Mouse (Mus musculus): ENCODE results near the gene Pls1. TPM values are rescaled to one million over a fixed set of nuclear protein-coding genes. Genes with fewer than 3 reads are reported as not detected.
A peak's percentile ranks its signal among the peaks of the same experiment; 100 is the strongest.

Gene Pls1
- polyA plus RNA-seq, 1 experiment from 2014 or later = 0.61 TPM

DNA sequence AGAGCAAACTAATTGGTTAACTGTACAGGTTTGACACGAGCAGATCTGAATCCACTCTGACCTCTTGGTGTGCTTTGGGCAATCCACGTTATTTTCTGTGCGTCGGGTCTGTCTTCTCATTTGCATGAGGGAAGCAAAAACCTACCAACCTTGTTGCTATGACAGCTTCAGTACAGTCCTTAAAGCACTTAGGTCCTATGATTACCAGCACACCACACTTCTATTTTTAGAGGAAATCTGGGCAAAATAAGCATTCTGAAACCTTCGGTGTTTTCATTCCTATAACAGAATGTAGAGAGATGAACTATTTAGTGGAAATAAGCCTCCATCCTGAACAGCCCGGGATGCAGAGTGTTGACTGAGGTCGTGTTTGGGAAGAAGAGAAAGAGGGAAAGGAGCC, 22.6 kb downstream of the Pls1 start:
- 71% methylated on average over 7 of the region's 7 CpGs for WGBS
- no peaks in the 10 kb centered on the region for H3K9me3 ChIP-seq (ENCODE audit: control insufficient read depth, low read length)
- no peaks in the 10 kb centered on the region for H3K36me3 ChIP-seq (ENCODE audit: control insufficient read depth, insufficient read depth, low read length)
- no peak overlapping the region for H3K27ac ChIP-seq (replicated peaks in 1 of 2; ENCODE audit: control insufficient read depth in 1 of 2, insufficient read depth in 1 of 2, low read depth in 2 of 2, low read length in 2 of 2)
- no peak overlapping the region for H3K4me3 ChIP-seq (ENCODE audit: control insufficient read depth in 1 of 2, insufficient read depth in 1 of 2, low read depth in 1 of 2, low read length in 2 of 2)
- no peak for ATAC-seq (ENCODE audit: insufficient number of reproducible peaks, insufficient read depth, low FRiP score, low read depth)
- no peak overlapping the region for H3K4me2 ChIP-seq (ENCODE audit: low read length)
- no peak overlapping the region for H3K9ac ChIP-seq (ENCODE audit: low read length)
- no peaks in the 10 kb centered on the region for H3K4me1 ChIP-seq (ENCODE audit: control insufficient read depth in 2 of 2, insufficient read depth in 2 of 2, low read length in 2 of 2)
- H3K27me3 ChIP-seq (ENCODE audit: control insufficient read depth, insufficient read depth, low read length) = no peaks in the 10 kb centered on the region

DNA sequence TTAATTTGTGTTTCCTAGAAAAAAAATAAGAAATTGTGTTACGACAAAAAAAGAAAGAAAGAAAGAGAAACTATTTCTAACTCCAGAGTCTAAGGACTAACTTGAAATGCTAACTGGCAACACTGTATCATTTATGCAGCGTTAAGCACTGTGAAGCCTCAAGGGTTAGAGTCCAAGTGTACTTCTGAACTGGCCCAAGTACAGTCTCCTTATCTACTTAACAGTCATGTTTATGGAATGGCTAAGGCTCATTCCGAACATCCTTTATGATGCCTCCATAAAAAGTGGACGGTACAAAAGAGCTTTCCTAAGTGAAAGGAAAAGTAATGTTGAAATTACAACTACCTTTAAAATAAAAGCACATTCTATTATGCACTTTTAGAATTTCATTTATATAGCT, 29.4 kb downstream of the Pls1 start:
- no peak overlapping the region for H3K4me3 ChIP-seq (ENCODE audit: control insufficient read depth in 1 of 2, insufficient read depth in 1 of 2, low read depth in 1 of 2, low read length in 2 of 2)
- no peaks in the 10 kb centered on the region for H3K9me3 ChIP-seq (ENCODE audit: control insufficient read depth, low read length)
- H3K4me2 ChIP-seq (ENCODE audit: low read length) = no peak overlapping the region
- no peaks in the 10 kb centered on the region for H3K36me3 ChIP-seq (ENCODE audit: control insufficient read depth, insufficient read depth, low read length)
- H3K27ac ChIP-seq (replicated peaks in 1 of 2; ENCODE audit: control insufficient read depth in 1 of 2, insufficient read depth in 1 of 2, low read depth in 2 of 2, low read length in 2 of 2) = no peak overlapping the region
- peaks cover 0 to 3% of the 10 kb centered on the region in 2 experiments; a peak in 1 of 4 replicates for H3K4me1 ChIP-seq (ENCODE audit: control insufficient read depth in 2 of 2, insufficient read depth in 2 of 2, low read length in 2 of 2)
- WGBS = 73% methylated on average over 4 of the region's 4 CpGs
- H3K9ac ChIP-seq (ENCODE audit: low read length) = no peak overlapping the region
- no peaks in the 10 kb centered on the region for H3K27me3 ChIP-seq (ENCODE audit: control insufficient read depth, insufficient read depth, low read length)
- no peak for ATAC-seq (ENCODE audit: insufficient number of reproducible peaks, insufficient read depth, low FRiP score, low read depth)

DNA sequence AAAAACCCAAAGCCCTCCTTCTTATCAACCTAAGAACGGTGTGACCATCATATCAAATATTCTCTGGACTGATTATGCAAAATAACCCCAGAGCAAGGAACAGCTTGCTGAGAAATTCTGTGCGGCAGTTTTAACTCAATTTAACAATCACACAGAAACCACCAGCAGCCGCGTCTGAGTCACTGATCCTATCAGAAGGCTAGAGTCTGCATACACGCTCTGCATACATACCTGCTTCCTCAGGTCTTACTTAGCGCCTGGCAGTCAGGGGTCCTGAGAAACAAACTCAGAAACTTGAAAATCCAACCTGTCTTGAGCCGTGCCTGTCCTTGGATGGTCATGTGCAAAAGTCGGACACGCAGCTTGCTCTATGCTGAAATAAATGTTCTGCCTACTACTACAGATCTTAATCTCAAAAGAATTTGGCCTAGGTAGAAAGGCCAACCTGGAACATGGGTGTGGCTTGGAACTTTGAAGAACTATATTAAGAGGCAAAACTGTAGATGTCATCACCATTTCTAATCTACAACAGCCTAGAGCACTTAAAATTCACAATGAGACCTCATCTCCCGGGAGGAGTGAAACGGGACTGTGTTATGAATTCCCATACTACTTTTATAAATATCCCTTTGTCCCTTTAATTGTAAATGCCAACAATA, 30.0 kb downstream of the Pls1 start:
- 77% methylated on average over 11 of the region's 11 CpGs for WGBS
- H3K27ac ChIP-seq (replicated peaks in 1 of 2; ENCODE audit: control insufficient read depth in 1 of 2, insufficient read depth in 1 of 2, low read depth in 2 of 2, low read length in 2 of 2) = no peak overlapping the region
- H3K4me2 ChIP-seq (ENCODE audit: low read length) = no peak overlapping the region
- no peak overlapping the region for H3K4me3 ChIP-seq (ENCODE audit: control insufficient read depth in 1 of 2, insufficient read depth in 1 of 2, low read depth in 1 of 2, low read length in 2 of 2)
- no peaks in the 10 kb centered on the region for H3K27me3 ChIP-seq (ENCODE audit: control insufficient read depth, insufficient read depth, low read length)
- H3K4me1 ChIP-seq (ENCODE audit: control insufficient read depth in 2 of 2, insufficient read depth in 2 of 2, low read length in 2 of 2) = peaks cover 0 to 3% of the 10 kb centered on the region in 2 experiments; a peak in 1 of 4 replicates
- no peak for ATAC-seq (ENCODE audit: insufficient number of reproducible peaks, insufficient read depth, low FRiP score, low read depth)
- no peaks in the 10 kb centered on the region for H3K36me3 ChIP-seq (ENCODE audit: control insufficient read depth, insufficient read depth, low read length)
- no peaks in the 10 kb centered on the region for H3K9me3 ChIP-seq (ENCODE audit: control insufficient read depth, low read length)
- no peak overlapping the region for H3K9ac ChIP-seq (ENCODE audit: low read length)

DNA sequence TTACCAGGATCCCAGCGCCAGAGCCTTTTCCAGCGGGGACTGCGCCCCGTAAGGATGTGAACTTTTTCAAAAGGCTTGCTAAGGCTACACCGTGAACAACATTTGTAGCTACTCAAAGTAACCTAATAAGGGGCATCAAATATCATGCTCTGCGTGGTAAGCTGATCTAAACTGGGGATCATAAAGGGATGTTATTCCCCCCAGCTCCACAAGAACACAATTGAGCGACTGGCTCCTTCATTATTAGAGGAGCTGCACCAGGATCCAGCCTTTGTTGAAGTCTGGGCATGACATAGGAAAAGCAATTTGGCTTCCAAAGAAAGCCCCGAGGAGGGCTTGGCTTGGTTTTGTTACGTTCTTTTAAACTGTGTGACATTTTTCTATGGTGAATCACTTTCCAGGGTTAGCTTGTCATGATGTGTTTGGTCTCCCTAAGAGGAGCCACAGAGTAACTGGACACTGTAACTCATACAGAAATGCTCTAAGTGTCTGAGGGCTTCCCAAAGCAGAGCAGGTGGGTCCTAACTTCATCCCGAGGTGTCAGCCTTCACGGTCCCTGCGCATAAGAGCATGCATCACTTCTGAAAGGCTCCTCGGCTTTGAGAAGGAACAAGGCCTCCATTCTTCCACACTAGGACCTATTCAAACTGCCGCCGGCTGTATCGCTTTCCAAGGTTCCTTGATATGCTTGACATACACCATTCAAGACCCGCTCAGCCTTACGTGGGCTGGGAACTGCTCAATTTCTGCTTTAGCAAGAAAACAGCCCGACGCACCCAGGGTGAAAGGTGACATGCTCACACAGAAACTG, 31.2 kb downstream of the Pls1 start:
- H3K27me3 ChIP-seq (ENCODE audit: control insufficient read depth, insufficient read depth, low read length) = no peaks in the 10 kb centered on the region
- H3K4me1 ChIP-seq (ENCODE audit: control insufficient read depth in 2 of 2, insufficient read depth in 2 of 2, low read length in 2 of 2) = peaks cover 0 to 3% of the 10 kb centered on the region in 2 experiments; a peak in 1 of 4 replicates
- no peak overlapping the region for H3K4me3 ChIP-seq (ENCODE audit: control insufficient read depth in 1 of 2, insufficient read depth in 1 of 2, low read depth in 1 of 2, low read length in 2 of 2)
- H3K9ac ChIP-seq (ENCODE audit: low read length) = no peak overlapping the region
- no peak for ATAC-seq (ENCODE audit: insufficient number of reproducible peaks, insufficient read depth, low FRiP score, low read depth)
- no peak overlapping the region for H3K4me2 ChIP-seq (ENCODE audit: low read length)
- H3K9me3 ChIP-seq (ENCODE audit: control insufficient read depth, low read length) = no peaks in the 10 kb centered on the region
- 78% methylated on average over 20 of the region's 20 CpGs for WGBS
- H3K36me3 ChIP-seq (ENCODE audit: control insufficient read depth, insufficient read depth, low read length) = no peaks in the 10 kb centered on the region
- H3K27ac ChIP-seq (replicated peaks in 1 of 2; ENCODE audit: control insufficient read depth in 1 of 2, insufficient read depth in 1 of 2, low read depth in 2 of 2, low read length in 2 of 2) = 0 out of 4 replicates have a peak overlapping the region, but pooled peaks of 1 of the 2 experiments have one; percentile 6

DNA sequence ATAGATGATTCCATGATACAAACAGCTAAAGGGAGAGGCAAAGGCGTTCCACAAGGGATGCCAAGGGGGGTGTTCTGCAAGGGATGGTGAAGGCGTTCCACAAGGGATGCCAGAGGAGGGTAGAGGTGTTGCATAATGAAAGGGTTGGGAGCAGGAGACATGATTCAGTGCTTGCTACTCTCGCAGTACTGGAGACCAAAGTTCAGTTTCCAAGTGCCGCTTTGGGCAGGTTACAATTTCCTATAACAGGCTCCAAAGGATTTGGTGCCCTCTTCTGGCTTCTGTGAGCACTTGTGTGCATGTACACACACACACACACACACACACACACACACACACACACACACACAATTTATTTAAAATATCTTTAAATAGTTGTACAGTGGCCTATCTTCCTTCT, 33.3 kb downstream of the Pls1 start:
- Histone ChIP-seq H3K9ac (ENCODE audit: low read length) (no peak overlapping the region), H3K4me2 (ENCODE audit: low read length) (no peak overlapping the region), H3K4me1 (ENCODE audit: control insufficient read depth in 2 of 2, insufficient read depth in 2 of 2, low read length in 2 of 2) (peaks cover 0 to 3% of the 10 kb centered on the region in 2 experiments; a peak in 1 of 4 replicates), H3K36me3 (ENCODE audit: control insufficient read depth, insufficient read depth, low read length) (no peaks in the 10 kb centered on the region), H3K9me3 (ENCODE audit: control insufficient read depth, low read length) (no peaks in the 10 kb centered on the region), H3K27me3 (ENCODE audit: control insufficient read depth, insufficient read depth, low read length) (no peaks in the 10 kb centered on the region), H3K27ac (replicated peaks in 1 of 2; ENCODE audit: control insufficient read depth in 1 of 2, insufficient read depth in 1 of 2, low read depth in 2 of 2, low read length in 2 of 2) (no peak overlapping the region), H3K4me3 (ENCODE audit: control insufficient read depth in 1 of 2, insufficient read depth in 1 of 2, low read depth in 1 of 2, low read length in 2 of 2) (no peak overlapping the region)
- 91% methylated on average over 4 of the region's 4 CpGs for WGBS
- ATAC-seq (ENCODE audit: insufficient number of reproducible peaks, insufficient read depth, low FRiP score, low read depth) = no peak

DNA sequence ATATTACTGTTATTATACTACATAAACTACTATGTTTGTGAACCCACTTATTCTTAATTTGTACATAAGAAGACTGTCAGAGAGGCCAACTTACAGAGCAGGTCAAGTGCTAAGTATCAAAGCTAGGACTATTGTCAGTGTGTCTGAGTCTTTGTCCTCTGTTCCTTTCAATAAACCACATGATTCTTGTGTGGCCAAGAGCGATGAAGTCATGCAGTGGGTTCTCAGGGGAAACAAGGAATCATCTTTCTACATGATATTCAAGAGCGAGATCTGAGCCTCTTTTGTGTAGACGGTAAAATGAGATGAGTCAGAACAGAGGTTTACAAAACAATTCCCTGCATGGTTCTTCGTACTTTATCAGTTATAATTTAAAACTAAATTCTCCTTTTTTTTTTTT, 35.5 kb downstream of the Pls1 start:
- Histone ChIP-seq H3K9ac (ENCODE audit: low read length) (no peak overlapping the region), H3K27me3 (ENCODE audit: control insufficient read depth, insufficient read depth, low read length) (no peaks in the 10 kb centered on the region), H3K4me3 (ENCODE audit: control insufficient read depth in 1 of 2, insufficient read depth in 1 of 2, low read depth in 1 of 2, low read length in 2 of 2) (no peak overlapping the region), H3K4me1 (ENCODE audit: control insufficient read depth in 2 of 2, insufficient read depth in 2 of 2, low read length in 2 of 2) (peaks cover 2 to 5% of the 10 kb centered on the region in 2 experiments; a peak in 1 of 4 replicates), H3K4me2 (ENCODE audit: low read length) (no peak overlapping the region), H3K27ac (replicated peaks in 1 of 2; ENCODE audit: control insufficient read depth in 1 of 2, insufficient read depth in 1 of 2, low read depth in 2 of 2, low read length in 2 of 2) (no peak overlapping the region), H3K9me3 (ENCODE audit: control insufficient read depth, low read length) (no peaks in the 10 kb centered on the region), H3K36me3 (ENCODE audit: control insufficient read depth, insufficient read depth, low read length) (no peaks in the 10 kb centered on the region)
- 77% methylated on average over 4 of the region's 4 CpGs for WGBS
- ATAC-seq (ENCODE audit: insufficient number of reproducible peaks, insufficient read depth, low FRiP score, low read depth) = no peak

DNA sequence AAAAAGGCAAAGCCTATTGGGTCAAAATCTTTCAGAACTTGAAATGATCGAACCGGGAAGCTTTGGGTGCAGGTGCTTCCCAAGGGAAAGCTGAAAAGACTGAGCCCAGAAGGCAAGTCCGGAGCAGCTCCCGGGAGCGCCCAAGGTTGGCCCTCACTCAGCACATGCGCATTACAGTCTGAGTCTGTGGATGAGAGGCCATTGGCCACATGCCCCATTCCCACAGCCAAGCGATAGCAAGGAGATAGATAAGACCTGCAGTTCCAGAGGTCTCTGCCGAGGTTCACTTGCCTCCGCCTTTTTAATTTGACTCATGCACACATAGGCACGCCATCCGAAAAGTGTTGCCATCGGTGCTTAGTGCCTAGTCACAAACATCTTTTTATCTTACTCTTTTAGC, 39.7 kb downstream of the Pls1 start:
- Histone ChIP-seq H3K4me2 (ENCODE audit: low read length) (peak overlapping the region; percentile 25), H3K4me3 (ENCODE audit: control insufficient read depth in 1 of 2, insufficient read depth in 1 of 2, low read depth in 1 of 2, low read length in 2 of 2) (no peak overlapping the region), H3K36me3 (ENCODE audit: control insufficient read depth, insufficient read depth, low read length) (no peaks in the 10 kb centered on the region), H3K27me3 (ENCODE audit: control insufficient read depth, insufficient read depth, low read length) (no peaks in the 10 kb centered on the region), H3K4me1 (ENCODE audit: control insufficient read depth in 2 of 2, insufficient read depth in 2 of 2, low read length in 2 of 2) (peaks cover 0 to 5% of the 10 kb centered on the region in 2 experiments; a peak in 1 of 4 replicates), H3K9me3 (ENCODE audit: control insufficient read depth, low read length) (no peaks in the 10 kb centered on the region), H3K27ac (replicated peaks in 1 of 2; ENCODE audit: control insufficient read depth in 1 of 2, insufficient read depth in 1 of 2, low read depth in 2 of 2, low read length in 2 of 2) (no peak overlapping the region), H3K9ac (ENCODE audit: low read length) (no peak overlapping the region)
- 46% methylated on average over 12 of the region's 12 CpGs for WGBS
- no peak for ATAC-seq (ENCODE audit: insufficient number of reproducible peaks, insufficient read depth, low FRiP score, low read depth)

All from heart, embryonic 14.5 days (tissue).